Comparison of ENCODE assay signal across 9 mouse cellular contexts in the genomic region with DNA sequence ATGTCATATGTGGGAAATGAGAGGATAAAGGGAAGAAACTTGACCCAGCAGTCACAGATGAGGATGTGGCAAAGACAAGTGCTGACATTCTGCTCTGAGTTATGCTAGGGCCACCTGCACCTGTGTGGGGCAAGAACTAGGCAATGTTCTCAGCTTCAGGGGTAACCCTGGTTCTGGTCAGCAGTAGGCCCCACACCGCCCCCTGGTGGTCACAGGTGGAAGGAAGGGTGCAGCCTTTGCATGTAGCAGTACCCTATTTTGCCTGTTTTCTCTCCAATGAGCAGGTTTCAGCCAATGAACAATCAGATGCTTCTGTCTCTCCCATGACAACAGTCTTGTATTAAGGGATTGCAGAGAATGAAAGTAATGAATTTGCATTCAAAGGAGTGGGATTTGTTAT. TPM values are rescaled to one million over a fixed set of nuclear protein-coding genes. Genes with fewer than 3 reads are reported as not detected.
A peak's percentile ranks its signal among the peaks of the same experiment; 100 is the strongest.
DNase-seq lines count a peak whose midpoint lies in the region; ATAC-seq and TF ChIP-seq lines count a peak whose summit lies in the region.
"Had no signal": no experiment of that assay in that cellular context is flagged by ENCODE, and none has a peak within 500 bp of the region (broad histone marks: within the 10 kb centered on the region; RNA-seq: fewer than 3 reads in every experiment).

No protein-coding gene starts in this region.

- peak; percentile 90 for TF ChIP-seq CTCF in forebrain, postnatal 0 days (IDR thresholded peaks at IDR 0.05; ENCODE audit: low read depth)

- ATAC-seq in kidney, embryonic 15.5 days (replicated peaks; ENCODE audit: low FRiP score), result no peak
- peak; percentile 54; the same call in 1 of the 2 replicates for ATAC-seq in forebrain, postnatal 0 days
- ATAC-seq in hindbrain, embryonic 14.5 days (ENCODE audit: low FRiP score), result no peak

- H3K4me2 ChIP-seq in kidney, embryonic 15.5 days, result no peak overlapping the region
- no peak overlapping the region for H3K4me2 ChIP-seq in forebrain, postnatal 0 days (ENCODE audit: low read depth)
- H3K4me2 ChIP-seq in hindbrain, embryonic 14.5 days (replicated peaks), result no peak overlapping the region
- H3K4me2 ChIP-seq: lung, embryonic 15.5 days had no signal

- H3K27ac ChIP-seq in kidney, embryonic 15.5 days, result no peak overlapping the region
- no peak overlapping the region for H3K27ac ChIP-seq in forebrain, postnatal 0 days (ENCODE audit: low read depth, low read length)
- no peak overlapping the region for H3K27ac ChIP-seq in hindbrain, embryonic 14.5 days
- H3K27ac ChIP-seq: lung, embryonic 15.5 days had no signal

- no peaks in the 10 kb centered on the region for H3K9me3 ChIP-seq in kidney, embryonic 15.5 days (replicated peaks)
- no peaks in the 10 kb centered on the region for H3K9me3 ChIP-seq in forebrain, postnatal 0 days (ENCODE audit: low read length)
- H3K9me3 ChIP-seq in hindbrain, embryonic 14.5 days (ENCODE audit: control insufficient read depth, low read length), result no peaks in the 10 kb centered on the region
- H3K9me3 ChIP-seq: lung, embryonic 15.5 days had no signal

- peaks cover 90% of the 10 kb centered on the region for H3K36me3 ChIP-seq in kidney, embryonic 15.5 days
- H3K36me3 ChIP-seq in forebrain, postnatal 0 days (ENCODE audit: insufficient read depth), result peaks cover 88% of the 10 kb centered on the region
- peaks cover 90% of the 10 kb centered on the region for H3K36me3 ChIP-seq in hindbrain, embryonic 14.5 days (replicated peaks; ENCODE audit: control insufficient read depth, insufficient read depth)

- 0% methylated on average over 1 of the region's 1 CpGs for WGBS in kidney, embryonic 15.5 days
- 4% methylated on average over 1 of the region's 1 CpGs for WGBS in forebrain, postnatal 0 days
- WGBS in hindbrain, embryonic 14.5 days, result 0% methylated on average over 1 of the region's 1 CpGs

- no peaks in the 10 kb centered on the region for H3K27me3 ChIP-seq in kidney, embryonic 15.5 days
- H3K27me3 ChIP-seq in forebrain, postnatal 0 days (ENCODE audit: insufficient read depth, low read length), result no peaks in the 10 kb centered on the region
- no peaks in the 10 kb centered on the region for H3K27me3 ChIP-seq in hindbrain, embryonic 14.5 days (ENCODE audit: control insufficient read depth, insufficient read depth, low read length)
- H3K27me3 ChIP-seq: lung, embryonic 15.5 days had no signal

- intact Hi-C loops in left cerebral cortex, postnatal 4 days (cut with DNase I), result no loop called here

- peak; percentile 50 for DNase-seq in kidney, adult 11 months
- DNase-seq in c-Kit-positive CD71-positive TER-119-positive erythroid progenitor cells, embryonic 14.5 days (ENCODE audit: low spot score), result peak; percentile 47
- peak; percentile 55 for DNase-seq in forebrain, postnatal 0 days
- peak; percentile 75 for DNase-seq in hindbrain, embryonic 14.5 days (ENCODE audit: low spot score)
- peak; percentile 85 for DNase-seq in left cerebral cortex, postnatal 4 days
- peak; percentile 72 for DNase-seq in naive thymus-derived CD4-positive, alpha-beta T cell, adult 2 months (ENCODE audit: low read depth)
- peak; percentile 93 for DNase-seq in testis, postnatal 10 days (ENCODE audit: low spot score)

- no peaks in the 10 kb centered on the region for H3K4me1 ChIP-seq in kidney, embryonic 15.5 days
- H3K4me1 ChIP-seq in forebrain, postnatal 0 days (ENCODE audit: insufficient read depth), result no peaks in the 10 kb centered on the region
- no peaks in the 10 kb centered on the region for H3K4me1 ChIP-seq in hindbrain, embryonic 14.5 days (replicated peaks; ENCODE audit: control insufficient read depth, insufficient read depth, low read length)
- H3K4me1 ChIP-seq: lung, embryonic 15.5 days had no signal

- no peak overlapping the region for H3K4me3 ChIP-seq in kidney, embryonic 15.5 days (replicated peaks)
- no peak overlapping the region for H3K4me3 ChIP-seq in forebrain, postnatal 0 days (ENCODE audit: low read depth, low read length)
- no peak overlapping the region for H3K4me3 ChIP-seq in hindbrain, embryonic 14.5 days (replicated peaks; ENCODE audit: low read length)
- H3K4me3 ChIP-seq: lung, embryonic 15.5 days had no signal

- H3K9ac ChIP-seq in kidney, embryonic 15.5 days, result no peak overlapping the region
- H3K9ac ChIP-seq in forebrain, postnatal 0 days, result no peak overlapping the region
- H3K9ac ChIP-seq in hindbrain, embryonic 14.5 days, result no peak overlapping the region
- H3K9ac ChIP-seq: lung, embryonic 15.5 days had no signal

RNA-seq across cellular contexts. Expression of gene Trmt44, which starts 11.4 kb away (rescaled TPM):
- polyA plus RNA-seq in kidney, embryonic 15.5 days (2015; fragmentation: Nextera tagmentation; extraction: Ambion mirVana), result 8.3 and 10.1 TPM in 2 replicates
- 10.6 and 12.3 TPM in 2 replicates for total RNA-seq in forebrain, postnatal 0 days (2014; rRNA removed)
- 2.7 and 3.5 TPM in 2 replicates for polyA plus RNA-seq in forebrain, postnatal 0 days (2015; fragmentation: Nextera tagmentation; extraction: Ambion mirVana)
- 6.0 and 6.5 TPM in 2 replicates for polyA plus RNA-seq in hindbrain, embryonic 14.5 days (2014; fragmentation: Nextera tagmentation; extraction: Ambion mirVana)
- 10 to 100 TPM; 10.9 to 11.9 TPM for total RNA-seq in left cerebral cortex, postnatal 4 days (2021)

RNA-seq across cellular contexts. Expression of gene Acox3, which starts 19.4 kb away (rescaled TPM):
- 12.1 and 12.5 TPM in 2 replicates for polyA plus RNA-seq in kidney, embryonic 15.5 days (2015; fragmentation: Nextera tagmentation; extraction: Ambion mirVana)
- 18.3 and 32.1 TPM in 2 replicates for total RNA-seq in forebrain, postnatal 0 days (2014; rRNA removed)
- 12.5 and 13.4 TPM in 2 replicates for polyA plus RNA-seq in forebrain, postnatal 0 days (2015; fragmentation: Nextera tagmentation; extraction: Ambion mirVana)
- polyA plus RNA-seq in hindbrain, embryonic 14.5 days (2014; fragmentation: Nextera tagmentation; extraction: Ambion mirVana), result 13.7 and 14.5 TPM in 2 replicates
- total RNA-seq in left cerebral cortex, postnatal 4 days (2021), result 10 to 100 TPM; 24.2 to 26.1 TPM

RNA-seq across cellular contexts. Expression of gene Cpz, which starts 38.0 kb away (rescaled TPM):
- polyA plus RNA-seq in kidney, embryonic 15.5 days (2015; fragmentation: Nextera tagmentation; extraction: Ambion mirVana), result 5.8 and 7.2 TPM in 2 replicates
- total RNA-seq in forebrain, postnatal 0 days (2014; rRNA removed), result 3.5 and 14.3 TPM in 2 replicates
- polyA plus RNA-seq in forebrain, postnatal 0 days (2015; fragmentation: Nextera tagmentation; extraction: Ambion mirVana), result 1.8 and 2.2 TPM in 2 replicates
- 0.80 and 1.0 TPM in 2 replicates for polyA plus RNA-seq in hindbrain, embryonic 14.5 days (2014; fragmentation: Nextera tagmentation; extraction: Ambion mirVana)
- total RNA-seq in left cerebral cortex, postnatal 4 days (2021), result 1 to 10 TPM; 1.9 to 3.3 TPM
